Mouse (Mus musculus): ENCODE measurements around the gene Gm21992. TPM values are rescaled to one million over a fixed set of nuclear protein-coding genes. Genes with fewer than 3 reads are reported as not detected.

Gm21992 gene
- polyA plus RNA-seq, 1 experiment from 2014 or later: 35.8 TPM

- Histone ChIP-seq H3K9me3 (ENCODE audit: control insufficient read depth, low read depth, low read length) (no peaks in the 10 kb centered on the region), H3K27ac (ENCODE audit: low read length) (peak overlapping the region; percentile 86), H3K4me3 (ENCODE audit: low read depth, low read length) (peak overlapping the region; percentile 63), H3K9ac (replicated peaks; ENCODE audit: low read depth, low read length) (peak overlapping the region; percentile 36), H3K4me1 (ENCODE audit: control insufficient read depth, insufficient read depth, low read length) (peaks cover 10% of the 10 kb centered on the region; the same call in 1 of the 2 replicates), H3K4me2 (replicated peaks; ENCODE audit: low read depth, low read length) (peak overlapping the region; percentile 69), H3K36me3 (ENCODE audit: control insufficient read depth, insufficient read depth, low read length) (peaks cover 4% of the 10 kb centered on the region; the same call in 1 of the 2 replicates), H3K27me3 (ENCODE audit: control insufficient read depth, insufficient read depth, low read length) (no peaks in the 10 kb centered on the region)
- peak; percentile 64; the same call in 1 of the 2 replicates for ATAC-seq (ENCODE audit: insufficient number of reproducible peaks, insufficient read depth, low FRiP score, low read depth)
- WGBS: 0% methylated on average over 10 of the region's 10 CpGs
Observed at GRCm38 (mm10) chr19:4755565-4756192, 55.7 kb downstream of the Gm21992 start.

DNA sequence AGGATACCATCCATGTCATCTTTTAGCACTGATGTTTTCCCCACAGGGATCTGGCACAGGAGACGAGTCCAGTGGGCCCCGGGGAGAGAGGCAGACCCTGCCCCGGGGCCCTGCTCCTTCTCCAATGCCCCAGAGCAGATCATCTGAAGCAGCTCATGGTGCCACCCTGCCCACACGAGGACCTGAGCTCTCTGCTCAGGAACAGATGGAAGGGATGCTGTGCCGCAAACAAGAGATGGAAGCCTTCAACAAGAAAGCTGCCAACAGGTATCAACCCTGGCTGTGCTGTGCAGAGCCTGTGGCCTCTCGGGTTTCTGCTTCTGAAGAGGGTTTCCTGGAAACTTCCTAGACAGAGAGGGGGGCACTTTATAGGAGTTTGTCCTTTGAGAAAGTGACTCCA, 61.4 kb downstream of the Gm21992 start:
- ATAC-seq (ENCODE audit: insufficient number of reproducible peaks, insufficient read depth, low FRiP score, low read depth): no peak
- Histone ChIP-seq H3K4me3 (ENCODE audit: low read depth, low read length) (no peak overlapping the region), H3K4me2 (replicated peaks; ENCODE audit: low read depth, low read length) (no peak overlapping the region), H3K27ac (ENCODE audit: low read length) (no peak overlapping the region), H3K9ac (replicated peaks; ENCODE audit: low read depth, low read length) (no peak overlapping the region), H3K4me1 (ENCODE audit: control insufficient read depth, insufficient read depth, low read length) (no peaks in the 10 kb centered on the region), H3K9me3 (ENCODE audit: control insufficient read depth, low read depth, low read length) (no peaks in the 10 kb centered on the region), H3K36me3 (ENCODE audit: control insufficient read depth, insufficient read depth, low read length) (no peaks in the 10 kb centered on the region), H3K27me3 (ENCODE audit: control insufficient read depth, insufficient read depth, low read length) (no peaks in the 10 kb centered on the region)
- WGBS: 92% methylated on average over 6 of the region's 6 CpGs

DNA sequence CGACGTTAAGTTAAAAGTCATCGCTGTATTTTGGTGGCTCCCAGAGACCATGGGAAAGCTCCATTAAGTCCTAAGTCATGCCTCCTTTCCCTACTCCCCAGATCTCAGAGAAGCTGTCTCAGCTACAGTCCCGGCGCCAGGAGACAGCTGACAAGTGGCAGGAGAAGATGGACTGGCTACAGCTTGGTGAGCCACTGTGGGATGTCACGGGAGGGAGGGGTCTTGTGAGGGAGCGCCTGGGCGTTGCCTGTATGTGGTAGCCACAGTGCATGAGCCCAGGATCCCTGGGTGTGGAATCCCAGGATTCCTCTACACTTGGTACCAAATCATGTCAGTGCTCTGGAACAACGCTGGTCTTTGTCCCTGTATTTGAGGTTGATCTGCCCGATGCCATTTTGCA, 62.9 kb downstream of the Gm21992 start:
- H3K27me3 ChIP-seq (ENCODE audit: control insufficient read depth, insufficient read depth, low read length): no peaks in the 10 kb centered on the region
- no peak for ATAC-seq (ENCODE audit: insufficient number of reproducible peaks, insufficient read depth, low FRiP score, low read depth)
- 82% methylated on average over 10 of the region's 10 CpGs for WGBS
- H3K4me3 ChIP-seq (ENCODE audit: low read depth, low read length): no peak overlapping the region
- H3K4me2 ChIP-seq (replicated peaks; ENCODE audit: low read depth, low read length): no peak overlapping the region
- peaks cover 3% of the 10 kb centered on the region; the same call in 1 of the 2 replicates for H3K36me3 ChIP-seq (ENCODE audit: control insufficient read depth, insufficient read depth, low read length)
- no peak overlapping the region for H3K27ac ChIP-seq (ENCODE audit: low read length)
- H3K9ac ChIP-seq (replicated peaks; ENCODE audit: low read depth, low read length): no peak overlapping the region
- no peaks in the 10 kb centered on the region for H3K9me3 ChIP-seq (ENCODE audit: control insufficient read depth, low read depth, low read length)
- no peaks in the 10 kb centered on the region for H3K4me1 ChIP-seq (ENCODE audit: control insufficient read depth, insufficient read depth, low read length)

DNA sequence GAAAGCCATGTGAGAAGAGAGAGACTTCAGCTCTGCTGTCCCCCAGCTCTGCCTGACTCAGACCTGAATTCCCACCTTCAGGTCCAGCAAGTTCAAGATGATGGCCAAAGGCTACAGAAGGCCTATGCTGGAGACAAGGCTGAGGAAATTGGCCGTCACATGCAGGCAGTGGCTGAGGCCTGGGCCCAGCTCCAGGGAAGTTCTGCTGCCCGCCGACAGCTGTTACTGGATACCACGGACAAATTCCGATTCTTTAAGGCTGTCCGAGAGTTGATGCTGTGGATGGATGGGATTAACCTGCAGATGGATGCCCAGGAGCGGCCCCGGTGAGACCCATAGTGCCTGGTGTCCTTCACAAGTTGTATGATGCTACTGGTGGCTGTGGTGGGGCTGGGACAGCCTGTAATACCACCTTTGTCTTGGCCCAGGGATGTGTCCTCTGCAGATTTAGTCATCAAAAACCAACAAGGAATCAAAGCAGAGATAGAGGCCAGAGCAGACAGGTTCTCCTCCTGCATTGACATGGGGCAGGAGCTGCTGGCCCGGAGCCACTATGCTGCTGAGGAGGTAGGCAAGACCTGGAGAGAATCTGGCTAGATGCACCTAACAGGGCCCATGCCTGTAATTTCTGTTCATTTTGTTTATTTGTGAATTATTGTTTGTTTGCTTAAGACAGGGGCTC, 63.6 kb downstream of the Gm21992 start:
- Histone ChIP-seq H3K27ac (ENCODE audit: low read length) (no peak overlapping the region), H3K9me3 (ENCODE audit: control insufficient read depth, low read depth, low read length) (no peaks in the 10 kb centered on the region), H3K27me3 (ENCODE audit: control insufficient read depth, insufficient read depth, low read length) (no peaks in the 10 kb centered on the region), H3K4me1 (ENCODE audit: control insufficient read depth, insufficient read depth, low read length) (no peaks in the 10 kb centered on the region), H3K9ac (replicated peaks; ENCODE audit: low read depth, low read length) (no peak overlapping the region), H3K36me3 (ENCODE audit: control insufficient read depth, insufficient read depth, low read length) (peaks cover 3% of the 10 kb centered on the region; the same call in 1 of the 2 replicates), H3K4me3 (ENCODE audit: low read depth, low read length) (no peak overlapping the region), H3K4me2 (replicated peaks; ENCODE audit: low read depth, low read length) (no peak overlapping the region)
- ATAC-seq (ENCODE audit: insufficient number of reproducible peaks, insufficient read depth, low FRiP score, low read depth): no peak
- WGBS: 90% methylated on average over 9 of the region's 9 CpGs

- 87% methylated on average over 14 of the region's 14 CpGs for WGBS
- Histone ChIP-seq H3K9me3 (ENCODE audit: control insufficient read depth, low read depth, low read length) (no peaks in the 10 kb centered on the region), H3K4me2 (replicated peaks; ENCODE audit: low read depth, low read length) (no peak overlapping the region), H3K36me3 (ENCODE audit: control insufficient read depth, insufficient read depth, low read length) (peaks cover 3% of the 10 kb centered on the region; the same call in 1 of the 2 replicates), H3K9ac (replicated peaks; ENCODE audit: low read depth, low read length) (no peak overlapping the region), H3K27me3 (ENCODE audit: control insufficient read depth, insufficient read depth, low read length) (no peaks in the 10 kb centered on the region), H3K27ac (ENCODE audit: low read length) (no peak overlapping the region), H3K4me3 (ENCODE audit: low read depth, low read length) (no peak overlapping the region), H3K4me1 (ENCODE audit: control insufficient read depth, insufficient read depth, low read length) (no peaks in the 10 kb centered on the region)
- ATAC-seq (ENCODE audit: insufficient number of reproducible peaks, insufficient read depth, low FRiP score, low read depth): no peak
Observed at GRCm38 (mm10) chr19:4746611-4747010, 64.8 kb downstream of the Gm21992 start.

GRCm38 (mm10) chr19:4745681-4746080, 65.7 kb downstream of the Gm21992 start:
- Histone ChIP-seq H3K4me3 (ENCODE audit: low read depth, low read length) (no peak overlapping the region), H3K27me3 (ENCODE audit: control insufficient read depth, insufficient read depth, low read length) (no peaks in the 10 kb centered on the region), H3K36me3 (ENCODE audit: control insufficient read depth, insufficient read depth, low read length) (peaks cover 3% of the 10 kb centered on the region; the same call in 1 of the 2 replicates), H3K4me1 (ENCODE audit: control insufficient read depth, insufficient read depth, low read length) (no peaks in the 10 kb centered on the region), H3K9ac (replicated peaks; ENCODE audit: low read depth, low read length) (no peak overlapping the region), H3K27ac (ENCODE audit: low read length) (no peak overlapping the region), H3K4me2 (replicated peaks; ENCODE audit: low read depth, low read length) (no peak overlapping the region), H3K9me3 (ENCODE audit: control insufficient read depth, low read depth, low read length) (no peaks in the 10 kb centered on the region)
- ATAC-seq (ENCODE audit: insufficient number of reproducible peaks, insufficient read depth, low FRiP score, low read depth): no peak
- 95% methylated on average over 10 of the region's 10 CpGs for WGBS

DNA sequence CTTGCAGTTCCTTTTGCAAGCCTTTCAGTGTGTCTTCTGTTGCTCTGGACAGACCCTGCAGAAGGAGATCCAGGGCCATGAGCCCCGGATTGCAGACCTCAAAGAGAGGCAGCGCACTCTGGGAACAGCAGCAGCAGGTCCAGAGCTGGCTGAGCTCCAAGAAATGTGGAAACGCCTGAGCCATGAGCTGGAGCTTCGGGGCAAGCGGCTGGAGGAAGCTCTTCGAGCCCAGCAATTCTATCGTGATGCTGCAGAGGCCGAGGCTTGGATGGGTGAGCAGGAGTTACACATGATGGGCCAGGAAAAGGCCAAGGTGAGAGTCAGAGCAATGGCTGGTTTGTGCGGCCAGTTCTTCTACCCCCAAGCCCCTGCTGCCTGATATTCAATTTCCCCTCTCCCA, 66.4 kb downstream of the Gm21992 start:
- Histone ChIP-seq H3K9ac (replicated peaks; ENCODE audit: low read depth, low read length) (no peak overlapping the region), H3K4me3 (ENCODE audit: low read depth, low read length) (no peak overlapping the region), H3K36me3 (ENCODE audit: control insufficient read depth, insufficient read depth, low read length) (peaks cover 3% of the 10 kb centered on the region; the same call in 1 of the 2 replicates), H3K27ac (ENCODE audit: low read length) (no peak overlapping the region), H3K4me1 (ENCODE audit: control insufficient read depth, insufficient read depth, low read length) (no peaks in the 10 kb centered on the region), H3K4me2 (replicated peaks; ENCODE audit: low read depth, low read length) (no peak overlapping the region), H3K9me3 (ENCODE audit: control insufficient read depth, low read depth, low read length) (no peaks in the 10 kb centered on the region), H3K27me3 (ENCODE audit: control insufficient read depth, insufficient read depth, low read length) (no peaks in the 10 kb centered on the region)
- WGBS: 60% methylated on average over 9 of the region's 9 CpGs
- ATAC-seq (ENCODE audit: insufficient number of reproducible peaks, insufficient read depth, low FRiP score, low read depth): no peak

DNA sequence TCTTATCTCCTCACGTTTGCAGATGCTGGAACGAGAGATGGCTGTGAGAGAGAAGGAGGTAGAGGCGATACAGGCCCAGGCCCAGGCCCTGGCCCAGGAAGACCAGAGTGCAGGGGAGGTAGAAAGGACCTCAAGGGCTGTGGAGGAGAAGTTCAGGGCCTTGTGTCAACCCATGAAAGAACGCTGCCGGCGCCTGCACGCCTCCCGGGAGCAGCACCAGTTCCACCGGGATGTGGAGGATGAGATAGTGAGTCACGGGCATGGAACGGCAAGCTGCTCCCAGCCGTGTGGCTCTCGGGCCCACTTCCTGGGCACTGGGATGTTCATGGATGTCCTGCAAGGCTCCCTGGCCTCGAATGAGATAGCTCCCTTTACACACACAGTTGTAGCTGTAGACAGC, 67.4 kb downstream of the Gm21992 start:
- H3K9ac ChIP-seq (replicated peaks; ENCODE audit: low read depth, low read length): no peak overlapping the region
- no peaks in the 10 kb centered on the region for H3K9me3 ChIP-seq (ENCODE audit: control insufficient read depth, low read depth, low read length)
- H3K4me3 ChIP-seq (ENCODE audit: low read depth, low read length): no peak overlapping the region
- ATAC-seq (ENCODE audit: insufficient number of reproducible peaks, insufficient read depth, low FRiP score, low read depth): no peak
- peaks cover 6% of the 10 kb centered on the region for H3K36me3 ChIP-seq (ENCODE audit: control insufficient read depth, insufficient read depth, low read length)
- no peak overlapping the region for H3K27ac ChIP-seq (ENCODE audit: low read length)
- H3K4me2 ChIP-seq (replicated peaks; ENCODE audit: low read depth, low read length): no peak overlapping the region
- no peaks in the 10 kb centered on the region for H3K4me1 ChIP-seq (ENCODE audit: control insufficient read depth, insufficient read depth, low read length)
- no peaks in the 10 kb centered on the region for H3K27me3 ChIP-seq (ENCODE audit: control insufficient read depth, insufficient read depth, low read length)
- 84% methylated on average over 14 of the region's 14 CpGs for WGBS
